Mouse (Mus musculus): Measurements from ENCODE around the gene Prkn.

DNA sequence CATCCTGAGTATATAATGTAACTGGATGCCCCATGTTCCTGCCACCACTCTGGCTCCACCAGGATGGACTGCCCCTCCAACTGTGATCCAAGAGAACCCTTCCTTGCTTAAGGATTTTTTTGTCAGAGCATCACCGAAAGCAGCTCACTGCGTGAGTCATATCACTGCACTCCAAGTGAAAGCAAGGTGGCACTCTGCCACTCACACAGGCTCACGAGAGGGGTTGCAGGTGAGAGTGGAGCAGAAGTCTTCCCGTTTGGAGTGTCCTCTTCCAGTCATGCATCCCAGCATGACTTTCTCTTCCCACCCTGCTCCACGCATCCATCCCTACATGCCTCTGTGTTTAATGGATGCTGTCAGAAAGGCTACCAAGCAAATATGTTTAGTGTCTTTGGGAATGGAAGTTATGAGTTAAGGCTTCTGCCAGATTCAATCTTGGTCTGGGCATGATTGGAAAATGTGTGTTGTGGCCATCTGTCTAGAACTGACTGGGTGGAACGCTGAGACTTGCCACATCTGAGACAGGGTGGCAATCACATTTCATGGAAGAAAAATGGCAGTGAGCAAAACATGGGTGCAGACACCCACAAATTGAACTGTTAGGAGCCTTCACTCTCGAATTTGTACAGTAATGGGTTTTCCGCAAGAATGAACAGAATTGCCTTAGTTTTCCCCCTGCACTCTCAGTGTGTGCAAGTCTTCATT is 778.9 kb downstream of the Prkn start:
- TF ChIP-seq CTCF (IDR thresholded peaks at IDR 0.05) (no peak), EP300 (IDR thresholded peaks at IDR 0.05) (no peak)

Measured in lung, postnatal 0 days (tissue).